Mouse (Mus musculus) neural tube, embryonic 12.5 days (tissue): Measurements from ENCODE around the gene Tet1. TPM values are rescaled to one million over a fixed set of nuclear protein-coding genes. Genes with fewer than 3 reads are reported as not detected.

ENCODE experiments used
- ATAC-seq: fragments of 200-750 bp; cut with Nextera tagmentation; 2 replicates; pipeline ENCODE4 v1.8.0; 2017; ENCODE audit warnings: low read depth, mild to moderate bottlenecking, moderate TSS enrichment, moderate library complexity; ENCODE audit not compliant: low FRiP score
- H3K27ac ChIP-seq: fragments of 300-500 bp; sonication (generic); 2 replicates; pipeline ENCODE4 v1.5.1; 2016
- H3K27me3 ChIP-seq: fragments of 300-500 bp; sonication (generic); replicated peaks from 2 replicates; pipeline ENCODE4 v1.6.1; 2016; ENCODE audit warnings: mild to moderate bottlenecking
- H3K36me3 ChIP-seq: fragments of 300-500 bp; sonication (generic); 2 replicates; pipeline ENCODE4 v1.6.1; 2016; ENCODE audit warnings: mild to moderate bottlenecking
- H3K4me1 ChIP-seq: fragments of 300-500 bp; sonication (generic); 2 replicates; pipeline ENCODE4 v1.6.1; 2016
- H3K4me2 ChIP-seq: fragments of 300-500 bp; sonication (generic); replicated peaks from 2 replicates; pipeline ENCODE4 v1.6.1; 2016; ENCODE audit warnings: mild to moderate bottlenecking
- H3K4me3 ChIP-seq: fragments of 300-500 bp; sonication (generic); 2 replicates; pipeline ENCODE4 v1.5.1; 2016
- H3K9ac ChIP-seq: fragments of 300-500 bp; sonication (generic); 2 replicates; pipeline ENCODE4 v1.6.1; 2016; ENCODE audit warnings: mild to moderate bottlenecking
- H3K9me3 ChIP-seq: fragments of 300-500 bp; sonication (generic); 2 replicates; pipeline ENCODE4 v1.6.1; 2016; ENCODE audit warnings: mild to moderate bottlenecking
- WGBS: fragments of 180-500 bp; shearing (Covaris S2); methylation state at CpG from one replicate; pipeline ENCODE4 v1.1.7; 2016; 5-methylcytosine and 5-hydroxymethylcytosine counted together
- polyA plus RNA-seq: library from polyadenylated mRNA; unstranded; fragments of >200 nt; fragmentation: Nextera tagmentation; extraction: Ambion mirVana; gene quantifications from 2 replicates; pipeline ENCODE4 v1.2.1, GENCODE M21; 2016

Tet1 gene
- polyA plus RNA-seq, 1 experiment from 2014 or later = 27.4 TPM

DNA sequence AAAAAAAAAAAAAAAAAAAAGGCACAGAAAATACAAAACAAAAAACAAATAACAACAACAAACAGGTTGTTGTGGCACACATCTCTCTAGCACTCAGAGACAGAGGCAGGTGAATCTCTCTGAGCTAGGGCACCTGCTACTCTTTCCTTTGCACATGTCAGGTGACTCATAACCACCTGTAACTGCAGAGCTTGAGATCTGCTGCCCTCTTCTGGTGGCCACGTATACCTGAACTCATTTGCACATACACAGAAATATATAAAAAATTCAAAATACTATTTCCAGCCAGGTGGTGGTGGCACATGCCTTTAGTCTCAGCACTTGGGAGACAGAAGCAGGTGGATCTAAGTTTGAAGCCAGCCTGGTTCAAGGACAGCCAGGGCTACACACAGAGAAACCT, 46.4 kb downstream of the Tet1 start:
- Histone ChIP-seq H3K36me3 (peaks cover 10% of the 10 kb centered on the region), H3K4me1 (peaks cover 23% of the 10 kb centered on the region), H3K4me2 (no peak overlapping the region), H3K27me3 (no peaks in the 10 kb centered on the region), H3K4me3 (no peak overlapping the region), H3K9ac (no peak overlapping the region), H3K9me3 (no peaks in the 10 kb centered on the region), H3K27ac (no peak overlapping the region)
- no peak for ATAC-seq
- WGBS = 95% methylated on average over 1 of the region's 1 CpGs

DNA sequence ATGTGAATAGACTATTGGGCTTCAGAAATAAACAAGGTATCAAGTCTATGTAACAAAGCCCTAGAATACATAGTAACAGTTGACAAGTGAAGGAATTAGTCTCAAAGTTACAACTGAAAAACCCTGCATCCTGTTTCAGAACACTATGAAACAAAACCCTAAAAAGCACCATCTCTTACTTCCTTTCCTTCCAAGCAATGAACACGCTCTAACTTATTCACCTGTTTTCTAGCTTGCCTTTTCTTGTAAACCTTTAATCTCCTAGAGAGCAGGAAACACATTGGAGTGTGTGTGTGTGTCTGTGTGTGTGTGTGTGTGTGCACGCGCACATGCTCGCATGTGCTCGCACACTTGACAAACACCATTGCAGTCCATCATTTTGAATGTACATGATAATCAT, 49.8 kb downstream of the Tet1 start:
- 91% methylated on average over 5 of the region's 5 CpGs for WGBS

DNA sequence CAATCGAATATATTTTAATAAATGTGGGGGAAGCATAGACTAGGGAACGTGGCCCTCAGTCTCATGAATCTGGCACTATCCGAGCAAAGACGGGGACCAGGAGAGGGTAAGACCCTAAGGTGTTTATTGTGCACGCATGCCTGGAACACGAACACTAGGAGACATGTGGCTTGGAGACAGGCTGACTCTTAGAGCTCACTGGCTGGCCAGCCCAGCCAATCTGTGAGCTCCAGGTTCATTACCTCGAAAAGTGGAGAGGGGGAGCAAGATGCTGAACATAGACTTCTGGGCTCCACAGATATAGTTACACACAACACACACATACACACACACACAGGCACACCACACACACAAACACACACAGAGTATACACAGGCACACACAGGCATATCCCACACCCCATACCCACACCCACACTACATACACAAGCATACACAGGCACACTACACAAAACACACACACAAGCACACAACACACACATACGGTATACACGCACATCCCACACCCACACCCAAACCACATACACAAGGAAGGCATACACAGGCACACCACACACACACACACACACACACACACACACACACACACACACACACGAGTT, 52.0 kb downstream of the Tet1 start:
- H3K36me3 ChIP-seq = peaks cover 6% of the 10 kb centered on the region; the same call in 1 of the 2 replicates
- no peak overlapping the region for H3K27ac ChIP-seq
- H3K4me2 ChIP-seq = no peak overlapping the region
- no peak for ATAC-seq
- 85% methylated on average over 10 of the region's 10 CpGs for WGBS
- no peaks in the 10 kb centered on the region; the same call in 1 of the 2 replicates for H3K4me1 ChIP-seq
- H3K9ac ChIP-seq = no peak overlapping the region
- H3K4me3 ChIP-seq = no peak overlapping the region
- H3K27me3 ChIP-seq = no peaks in the 10 kb centered on the region
- no peaks in the 10 kb centered on the region for H3K9me3 ChIP-seq

More for the DNA sequence above, 49.8 kb downstream of the Tet1 start:
- Histone ChIP-seq H3K9me3 (no peaks in the 10 kb centered on the region), H3K4me2 (no peak overlapping the region), H3K36me3 (peaks cover 10% of the 10 kb centered on the region), H3K4me1 (peaks cover 7% of the 10 kb centered on the region), H3K27ac (no peak overlapping the region), H3K27me3 (no peaks in the 10 kb centered on the region), H3K4me3 (no peak overlapping the region), H3K9ac (no peak overlapping the region)
- no peak for ATAC-seq

DNA sequence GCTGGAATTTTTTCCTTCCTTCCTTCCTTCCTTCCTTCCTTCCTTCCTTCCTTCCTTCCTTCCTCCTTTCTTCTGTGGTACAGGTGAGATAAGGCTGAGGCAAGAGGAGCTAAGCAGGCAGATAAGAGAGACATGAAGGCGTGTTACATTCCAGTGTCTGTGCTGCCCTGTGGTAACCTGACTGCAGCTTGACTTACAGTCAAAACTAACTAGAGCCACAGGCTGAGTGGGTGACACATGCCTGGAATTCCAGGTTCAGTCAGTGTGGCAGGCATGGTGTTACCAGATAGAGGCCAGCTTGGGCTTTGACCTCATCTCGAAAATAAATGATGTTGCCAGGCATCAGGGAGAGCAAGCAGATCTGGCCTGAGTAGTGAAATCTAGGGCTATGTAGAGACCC, 53.8 kb downstream of the Tet1 start:
- 93% methylated on average over 2 of the region's 2 CpGs for whole genome bisulfite sequencing
- no peak overlapping the region for H3K27ac ChIP-seq
- H3K27me3 ChIP-seq = no peaks in the 10 kb centered on the region
- H3K36me3 ChIP-seq = 0 out of 2 replicates have a peak, but pooled peaks cover 2% of the 10 kb centered on the region
- no peak overlapping the region for H3K4me3 ChIP-seq
- no peaks in the 10 kb centered on the region for H3K9me3 ChIP-seq
- ATAC-seq = no peak
- H3K4me2 ChIP-seq = no peak overlapping the region
- no peak overlapping the region for H3K9ac ChIP-seq
- no peaks in the 10 kb centered on the region; the same call in 1 of the 2 replicates for H3K4me1 ChIP-seq

DNA sequence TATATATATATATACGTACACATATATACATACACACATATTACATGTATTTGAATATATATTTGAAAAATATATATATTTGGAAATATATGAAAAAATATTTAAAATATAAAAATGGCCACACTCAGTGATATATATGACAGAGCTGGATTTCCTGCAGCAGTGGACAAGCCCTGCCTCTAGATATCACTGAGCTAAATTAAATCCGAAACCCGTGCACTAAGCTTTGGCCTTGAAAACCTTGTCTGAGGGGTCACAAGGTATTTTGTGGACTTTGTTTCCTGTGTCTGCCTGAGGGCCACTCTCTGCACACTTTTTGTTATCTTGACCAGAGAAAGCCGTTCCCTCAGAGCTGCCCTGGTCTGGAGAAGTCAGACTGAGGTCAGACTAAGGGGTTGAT, 54.2 kb downstream of the Tet1 start:
- no peak overlapping the region for H3K9ac ChIP-seq
- H3K27me3 ChIP-seq = no peaks in the 10 kb centered on the region
- ATAC-seq = no peak
- H3K4me3 ChIP-seq = no peak overlapping the region
- H3K27ac ChIP-seq = no peak overlapping the region
- no peaks in the 10 kb centered on the region; the same call in 1 of the 2 replicates for H3K4me1 ChIP-seq
- 0 out of 2 replicates have a peak, but pooled peaks cover 2% of the 10 kb centered on the region for H3K36me3 ChIP-seq
- no peak overlapping the region for H3K4me2 ChIP-seq
- 81% methylated on average over 4 of the region's 4 CpGs for WGBS
- no peaks in the 10 kb centered on the region for H3K9me3 ChIP-seq

DNA sequence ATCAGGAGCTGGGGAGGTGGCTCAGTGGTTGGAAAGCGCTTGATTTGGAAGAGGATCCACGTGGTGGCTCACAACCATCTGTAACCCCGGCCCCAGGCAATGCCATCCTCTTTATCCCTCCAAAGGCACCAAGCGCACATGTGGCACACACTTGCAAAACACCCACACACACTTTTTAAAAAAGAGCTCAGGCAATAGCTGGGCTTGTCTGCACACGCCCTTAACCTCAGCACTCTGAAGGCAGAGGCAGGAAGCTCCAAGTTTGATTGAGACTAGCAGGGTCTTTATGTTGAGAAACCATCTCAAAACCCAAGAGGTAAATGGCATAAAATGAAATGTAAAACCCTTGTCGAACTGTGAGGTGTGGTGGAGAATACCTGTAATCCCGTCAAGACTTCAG, 57.2 kb downstream of the Tet1 start:
- Histone ChIP-seq H3K4me1 (no peaks in the 10 kb centered on the region; the same call in 1 of the 2 replicates), H3K4me2 (no peak overlapping the region), H3K27me3 (no peaks in the 10 kb centered on the region), H3K27ac (no peak overlapping the region), H3K36me3 (0 out of 2 replicates have a peak, but pooled peaks cover 2% of the 10 kb centered on the region), H3K9ac (no peak overlapping the region), H3K9me3 (no peaks in the 10 kb centered on the region), H3K4me3 (no peak overlapping the region)
- no peak for ATAC-seq
- 79% methylated on average over 7 of the region's 7 CpGs for WGBS

DNA sequence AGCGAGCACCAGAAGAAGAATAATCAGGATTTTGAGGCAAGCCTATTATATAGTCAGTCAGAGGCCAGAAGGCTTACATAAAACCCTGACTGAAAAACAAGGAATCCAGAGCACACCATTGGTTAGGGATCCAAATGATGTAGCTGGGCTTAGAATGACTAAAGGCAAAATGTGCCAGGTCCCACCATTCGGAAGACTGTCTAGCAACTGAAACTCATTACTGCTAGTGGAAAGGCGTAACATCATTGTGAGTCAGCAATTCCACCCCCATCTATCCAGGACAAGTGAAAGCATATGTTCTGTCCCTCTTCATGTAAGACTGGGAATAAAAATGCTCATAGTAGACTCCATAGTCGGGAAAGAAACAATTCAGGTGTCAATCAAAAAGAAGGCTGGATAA, 57.8 kb downstream of the Tet1 start:
- no peaks in the 10 kb centered on the region for H3K4me1 ChIP-seq
- H3K4me2 ChIP-seq = no peak overlapping the region
- no peak overlapping the region for H3K9ac ChIP-seq
- H3K36me3 ChIP-seq = 0 out of 2 replicates have a peak, but pooled peaks cover 2% of the 10 kb centered on the region
- ATAC-seq = no peak
- no peaks in the 10 kb centered on the region for H3K27me3 ChIP-seq
- WGBS = 84% methylated on average over 4 of the region's 4 CpGs
- no peak overlapping the region for H3K4me3 ChIP-seq
- H3K27ac ChIP-seq = no peak overlapping the region
- H3K9me3 ChIP-seq = no peaks in the 10 kb centered on the region

DNA sequence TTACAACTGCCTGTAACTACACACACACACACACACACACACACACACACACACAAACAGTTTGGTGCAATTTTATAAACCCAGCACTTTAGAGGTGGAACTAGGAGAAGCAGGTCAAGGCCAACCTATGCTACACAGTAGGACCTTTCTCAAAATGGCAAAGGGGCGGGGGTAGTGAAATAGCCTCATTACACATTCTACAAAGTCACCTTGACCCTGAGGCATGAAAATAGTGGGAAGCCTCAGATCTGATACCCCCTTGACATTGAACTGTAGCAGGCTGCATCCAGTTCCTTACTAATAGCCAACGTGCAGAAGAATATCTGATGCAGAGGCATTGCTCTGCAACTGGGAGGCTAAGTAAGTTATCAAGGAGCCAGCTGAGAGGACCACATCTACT, 60.0 kb downstream of the Tet1 start:
- H3K27me3 ChIP-seq = no peaks in the 10 kb centered on the region
- no peak overlapping the region for H3K9ac ChIP-seq
- no peak overlapping the region for H3K27ac ChIP-seq
- no peak overlapping the region for H3K4me3 ChIP-seq
- no peak overlapping the region for H3K4me2 ChIP-seq
- 0 out of 2 replicates have a peak, but pooled peaks cover 2% of the 10 kb centered on the region for H3K36me3 ChIP-seq
- 98% methylated on average over 2 of the region's 2 CpGs for WGBS
- ATAC-seq = no peak
- H3K4me1 ChIP-seq = peaks cover 5% of the 10 kb centered on the region; the same call in 1 of the 2 replicates
- no peaks in the 10 kb centered on the region for H3K9me3 ChIP-seq

DNA sequence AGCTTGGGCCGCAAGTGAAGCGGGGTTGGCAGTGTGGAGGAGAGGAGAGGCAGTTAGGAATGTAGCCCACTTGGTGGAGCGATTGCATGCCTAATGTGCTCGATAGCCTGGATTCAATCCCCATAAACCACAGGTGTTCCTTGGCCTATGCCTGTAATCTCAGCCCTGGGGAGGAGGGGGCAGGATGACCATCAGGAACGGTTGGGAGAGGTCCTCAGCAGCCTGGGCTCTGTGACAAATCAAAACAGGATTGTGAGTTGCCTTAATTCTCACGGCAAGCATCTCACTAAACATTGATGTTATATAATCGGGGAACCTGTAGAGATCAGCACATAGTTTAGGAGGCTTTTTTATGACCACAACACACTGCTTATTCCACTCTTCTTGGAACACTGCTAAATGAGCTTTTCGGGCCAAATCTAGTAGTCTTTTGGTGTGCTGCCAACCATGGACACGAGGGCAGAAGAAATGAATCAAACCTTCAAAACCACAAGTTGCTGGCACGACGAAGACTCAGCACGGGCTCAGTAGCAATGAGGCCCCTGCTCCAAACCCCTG, 61.6 kb downstream of the Tet1 start:
- Histone ChIP-seq H3K27ac (no peak overlapping the region), H3K4me3 (no peak overlapping the region), H3K9ac (no peak overlapping the region), H3K27me3 (no peaks in the 10 kb centered on the region), H3K4me1 (peaks cover 8% of the 10 kb centered on the region; the same call in 1 of the 2 replicates), H3K9me3 (no peaks in the 10 kb centered on the region), H3K36me3 (0 out of 2 replicates have a peak, but pooled peaks cover 2% of the 10 kb centered on the region), H3K4me2 (no peak overlapping the region)
- no peak for ATAC-seq
- WGBS = 84% methylated on average over 12 of the region's 12 CpGs

DNA sequence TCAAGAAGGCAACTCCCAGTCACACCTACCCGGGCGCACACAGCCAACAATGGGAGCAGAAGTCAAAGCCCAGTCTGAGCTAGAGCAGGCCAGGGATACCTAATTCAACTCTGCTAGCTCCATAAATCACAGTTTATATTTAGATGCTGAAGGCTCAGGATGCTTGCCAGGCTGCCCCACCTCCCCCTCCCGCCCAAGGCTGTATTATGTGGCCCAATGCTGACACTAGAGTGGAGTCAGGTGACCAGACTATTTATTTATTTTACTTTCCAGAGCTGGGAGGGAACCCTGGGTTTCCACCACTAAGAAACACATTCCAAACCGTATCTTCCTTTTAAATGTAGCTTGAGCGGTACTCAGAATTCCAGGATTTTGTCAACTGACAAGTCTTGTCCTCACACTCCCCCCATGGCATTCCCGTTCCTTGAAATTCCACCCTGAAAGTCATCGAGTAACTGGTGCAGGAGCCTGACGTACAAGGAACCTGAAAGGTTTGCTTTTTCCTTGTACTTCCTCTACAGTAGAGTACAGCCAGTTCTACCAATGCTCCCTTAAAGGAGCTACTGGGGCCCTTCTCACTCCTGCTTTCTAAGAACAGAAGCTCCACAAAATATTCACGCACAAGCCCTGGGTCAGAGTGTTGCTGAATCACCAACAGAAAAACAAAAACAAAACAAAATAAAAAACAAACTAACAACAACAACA, 64.9 kb downstream of the Tet1 start:
- Histone ChIP-seq H3K9ac (no peak overlapping the region), H3K27ac (no peak overlapping the region), H3K4me3 (no peak overlapping the region), H3K4me2 (no peak overlapping the region), H3K9me3 (no peaks in the 10 kb centered on the region), H3K36me3 (peaks cover 13% of the 10 kb centered on the region), H3K27me3 (no peaks in the 10 kb centered on the region), H3K4me1 (peaks cover 8% of the 10 kb centered on the region; the same call in 1 of the 2 replicates)
- WGBS = 69% methylated on average over 9 of the region's 9 CpGs
- ATAC-seq = no peak

DNA sequence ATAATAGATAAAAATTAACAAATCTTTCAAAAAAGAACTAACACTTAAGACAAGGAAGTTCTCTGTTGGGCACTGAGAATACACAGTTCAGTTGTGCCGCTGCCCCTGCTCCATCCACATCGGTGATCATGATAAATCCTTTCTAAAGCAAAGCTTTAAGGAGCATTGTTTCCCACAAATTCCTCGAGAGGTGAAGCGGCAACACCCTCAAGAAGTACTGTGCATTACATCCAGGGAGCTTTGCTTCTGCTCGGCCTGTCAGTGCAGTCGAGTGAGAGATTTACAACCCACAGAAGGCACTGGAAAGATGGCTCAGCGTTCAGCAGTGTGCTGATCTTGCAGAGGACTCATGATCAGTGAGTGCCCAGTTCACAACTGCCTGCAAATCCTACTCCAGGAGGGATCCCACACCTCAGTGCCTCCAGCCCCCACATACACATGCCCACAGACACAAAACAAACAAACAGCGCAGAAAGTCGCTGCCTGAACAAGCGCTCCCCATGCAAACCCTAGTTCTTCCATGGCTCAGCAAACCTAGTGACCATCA, 66.8 kb downstream of the Tet1 start:
- peaks cover 26% of the 10 kb centered on the region for H3K36me3 ChIP-seq
- no peaks in the 10 kb centered on the region for H3K27me3 ChIP-seq
- H3K4me2 ChIP-seq = no peak overlapping the region
- no peak for ATAC-seq
- no peak overlapping the region for H3K27ac ChIP-seq
- H3K4me3 ChIP-seq = no peak overlapping the region
- no peak overlapping the region for H3K9ac ChIP-seq
- peaks cover 8% of the 10 kb centered on the region; the same call in 1 of the 2 replicates for H3K4me1 ChIP-seq
- 75% methylated on average over 10 of the region's 10 CpGs for WGBS
- H3K9me3 ChIP-seq = no peaks in the 10 kb centered on the region

DNA sequence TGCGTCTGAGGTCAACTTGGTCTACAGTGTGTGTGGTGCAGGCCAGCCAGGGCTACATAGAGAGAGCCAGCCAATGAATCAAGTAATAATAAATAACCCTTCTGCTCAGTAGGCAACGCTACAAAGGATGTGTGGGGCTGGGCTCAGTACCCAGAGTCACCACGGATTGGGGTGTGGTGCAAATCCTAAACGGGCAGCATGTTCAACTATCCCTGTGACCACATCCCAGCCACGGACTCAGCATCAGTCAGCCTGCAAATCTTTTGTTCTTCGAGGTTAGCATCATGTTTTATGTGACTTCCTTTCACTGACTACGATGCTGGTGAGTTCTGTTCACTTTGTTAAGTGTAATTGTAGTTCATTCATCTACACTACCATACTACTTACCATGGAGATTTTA, 68.1 kb downstream of the Tet1 start:
- no peaks in the 10 kb centered on the region for H3K9me3 ChIP-seq
- ATAC-seq = no peak
- WGBS = 92% methylated on average over 7 of the region's 7 CpGs

More for the DNA sequence above, 68.1 kb downstream of the Tet1 start:
- no peak overlapping the region for H3K4me2 ChIP-seq
- no peak overlapping the region for H3K9ac ChIP-seq
- H3K27ac ChIP-seq = no peak overlapping the region
- H3K36me3 ChIP-seq = peaks cover 26% of the 10 kb centered on the region
- H3K27me3 ChIP-seq = no peaks in the 10 kb centered on the region
- peaks cover 8% of the 10 kb centered on the region; the same call in 1 of the 2 replicates for H3K4me1 ChIP-seq
- H3K4me3 ChIP-seq = no peak overlapping the region
